Mouse (Mus musculus): ENCODE measurements at regions not wholly inside any gene's neighbourhood (a gene's known extent, or its start where the extent isn't known, plus 50 kb on each side); places are given as distances from the start of the nearest gene placed in this dataset.

DNA sequence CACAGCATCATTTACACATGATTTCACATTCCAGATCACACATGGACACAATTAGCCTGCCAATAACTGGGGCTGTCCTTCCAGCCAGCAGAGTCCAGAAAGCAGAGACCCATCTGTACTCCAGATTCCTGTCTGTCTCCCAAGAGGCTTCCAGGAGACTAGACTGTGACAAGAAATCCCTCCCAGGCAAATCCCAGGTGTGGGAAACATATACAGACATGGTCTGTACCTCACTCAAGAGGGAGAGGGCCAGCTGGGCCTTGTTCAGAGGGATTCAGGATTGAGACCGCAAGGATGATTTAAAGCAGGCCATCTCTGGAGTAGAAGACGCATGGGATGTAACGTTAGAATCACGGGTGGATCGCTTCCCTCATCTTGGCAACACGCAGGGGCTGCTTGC, 182.7 kb upstream of the Prr30 start:
- H3K4me2 ChIP-seq (ENCODE audit: low read depth) = no peak overlapping the region

GRCm38 (mm10) chr14:101381943-101382342, 181.8 kb upstream of the Prr30 start:
- no peak overlapping the region for H3K4me3 ChIP-seq (ENCODE audit: low read depth, low read length)
- no peaks in the 10 kb centered on the region for H3K36me3 ChIP-seq (ENCODE audit: control insufficient read depth, insufficient read depth, low read length)
- H3K4me1 ChIP-seq (ENCODE audit: control insufficient read depth, insufficient read depth, low read length) = no peaks in the 10 kb centered on the region
- no peak overlapping the region for H3K27ac ChIP-seq (ENCODE audit: low read depth, low read length)
- H3K4me2 ChIP-seq (ENCODE audit: low read depth) = no peak overlapping the region
- no peak overlapping the region for H3K9ac ChIP-seq (ENCODE audit: low read length)
- ATAC-seq (ENCODE audit: insufficient read depth, low FRiP score, low TSS enrichment) (no peak), DNase-seq (ENCODE audit: low spot score) (no peak)
- WGBS = 83% methylated on average over 2 of the region's 2 CpGs
- no peaks in the 10 kb centered on the region for H3K9me3 ChIP-seq (ENCODE audit: control insufficient read depth, low read length)
- H3K27me3 ChIP-seq (ENCODE audit: control insufficient read depth, insufficient read depth, low read length) = no peaks in the 10 kb centered on the region

More for the DNA sequence above, 182.7 kb upstream of the Prr30 start:
- Histone ChIP-seq H3K4me3 (ENCODE audit: low read depth, low read length) (no peak overlapping the region), H3K9ac (ENCODE audit: low read length) (no peak overlapping the region), H3K36me3 (ENCODE audit: control insufficient read depth, insufficient read depth, low read length) (no peaks in the 10 kb centered on the region), H3K9me3 (ENCODE audit: control insufficient read depth, low read length) (no peaks in the 10 kb centered on the region), H3K27ac (ENCODE audit: low read depth, low read length) (no peak overlapping the region), H3K4me1 (ENCODE audit: control insufficient read depth, insufficient read depth, low read length) (no peaks in the 10 kb centered on the region), H3K27me3 (ENCODE audit: control insufficient read depth, insufficient read depth, low read length) (no peaks in the 10 kb centered on the region)
- no peak for ATAC-seq (ENCODE audit: insufficient read depth, low FRiP score, low TSS enrichment)
- no peak for DNase-seq (ENCODE audit: low spot score)
- WGBS = 69% methylated on average over 6 of the region's 6 CpGs

DNA sequence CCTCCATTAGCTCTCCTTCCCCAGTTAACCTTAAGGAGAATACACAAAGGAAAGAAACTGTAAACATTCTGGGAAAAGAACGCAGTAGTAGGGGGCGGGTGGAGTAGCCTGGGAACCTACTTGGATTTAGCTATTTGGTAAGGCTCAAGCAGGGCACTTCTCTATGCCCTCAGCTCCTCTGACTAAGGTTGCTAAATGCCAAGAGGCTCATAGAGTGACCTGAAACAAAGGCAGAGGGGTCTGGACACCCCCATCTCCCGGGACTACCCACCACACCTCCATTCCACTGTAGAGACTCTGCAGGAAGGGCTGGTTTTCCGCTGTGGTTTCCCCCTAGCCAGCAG, 179.5 kb upstream of the Prr30 start:
- no peak overlapping the region for H3K4me2 ChIP-seq (ENCODE audit: low read depth)
- H3K4me3 ChIP-seq (ENCODE audit: low read depth, low read length) = no peak overlapping the region
- H3K27me3 ChIP-seq (ENCODE audit: control insufficient read depth, insufficient read depth, low read length) = no peaks in the 10 kb centered on the region
- no peak for ATAC-seq (ENCODE audit: insufficient read depth, low FRiP score, low TSS enrichment)
- H3K9me3 ChIP-seq (ENCODE audit: control insufficient read depth, low read length) = no peaks in the 10 kb centered on the region
- peaks cover 3% of the 10 kb centered on the region for H3K4me1 ChIP-seq (ENCODE audit: control insufficient read depth, insufficient read depth, low read length)
- no peak overlapping the region for H3K9ac ChIP-seq (ENCODE audit: low read length)
- WGBS = 54% methylated on average over 4 of the region's 4 CpGs
- no peak for DNase-seq (ENCODE audit: low spot score)
- H3K36me3 ChIP-seq (ENCODE audit: control insufficient read depth, insufficient read depth, low read length) = no peaks in the 10 kb centered on the region
- H3K27ac ChIP-seq (ENCODE audit: low read depth, low read length) = no peak overlapping the region

GRCm38 (mm10) chr14:101378965-101379662, 179.0 kb upstream of the Prr30 start:
- H3K36me3 ChIP-seq (ENCODE audit: control insufficient read depth, insufficient read depth, low read length) = no peaks in the 10 kb centered on the region
- peak overlapping the region; percentile 24 for H3K4me2 ChIP-seq (ENCODE audit: low read depth)
- no peaks in the 10 kb centered on the region for H3K9me3 ChIP-seq (ENCODE audit: control insufficient read depth, low read length)
- ATAC-seq (ENCODE audit: insufficient read depth, low FRiP score, low TSS enrichment) (peak; percentile 80), DNase-seq (ENCODE audit: low spot score) (peak; percentile 85)
- H3K27ac ChIP-seq (ENCODE audit: low read depth, low read length) = no peak overlapping the region
- no peaks in the 10 kb centered on the region for H3K27me3 ChIP-seq (ENCODE audit: control insufficient read depth, insufficient read depth, low read length)
- 28% methylated on average over 21 of the region's 21 CpGs for WGBS
- peaks cover 3% of the 10 kb centered on the region for H3K4me1 ChIP-seq (ENCODE audit: control insufficient read depth, insufficient read depth, low read length)
- H3K4me3 ChIP-seq (ENCODE audit: low read depth, low read length) = peak overlapping the region; percentile 8; the same call in 1 of the 2 replicates
- H3K9ac ChIP-seq (ENCODE audit: low read length) = no peak overlapping the region

- Histone ChIP-seq H3K4me3 (ENCODE audit: low read depth, low read length) (no peak overlapping the region), H3K4me1 (ENCODE audit: control insufficient read depth, insufficient read depth, low read length) (peaks cover 3% of the 10 kb centered on the region), H3K4me2 (ENCODE audit: low read depth) (no peak overlapping the region), H3K36me3 (ENCODE audit: control insufficient read depth, insufficient read depth, low read length) (no peaks in the 10 kb centered on the region), H3K27ac (ENCODE audit: low read depth, low read length) (no peak overlapping the region), H3K9ac (ENCODE audit: low read length) (no peak overlapping the region), H3K9me3 (ENCODE audit: control insufficient read depth, low read length) (no peaks in the 10 kb centered on the region), H3K27me3 (ENCODE audit: control insufficient read depth, insufficient read depth, low read length) (no peaks in the 10 kb centered on the region)
- no peak for DNase-seq (ENCODE audit: low spot score)
- no peak for ATAC-seq (ENCODE audit: insufficient read depth, low FRiP score, low TSS enrichment)
- WGBS = 78% methylated on average over 8 of the region's 8 CpGs
Observed at GRCm38 (mm10) chr14:101378545-101378944, 178.4 kb upstream of the Prr30 start.

GRCm38 (mm10) chr14:101376690-101377089, 176.6 kb upstream of the Prr30 start:
- H3K4me3 ChIP-seq (ENCODE audit: low read depth, low read length) = no peak overlapping the region
- H3K27ac ChIP-seq (ENCODE audit: low read depth, low read length) = no peak overlapping the region
- no peak overlapping the region for H3K4me2 ChIP-seq (ENCODE audit: low read depth)
- no peaks in the 10 kb centered on the region for H3K36me3 ChIP-seq (ENCODE audit: control insufficient read depth, insufficient read depth, low read length)
- ATAC-seq (ENCODE audit: insufficient read depth, low FRiP score, low TSS enrichment) (no peak), DNase-seq (ENCODE audit: low spot score) (no peak)
- 80% methylated on average over 1 of the region's 1 CpGs for WGBS
- H3K4me1 ChIP-seq (ENCODE audit: control insufficient read depth, insufficient read depth, low read length) = peaks cover 3% of the 10 kb centered on the region
- H3K27me3 ChIP-seq (ENCODE audit: control insufficient read depth, insufficient read depth, low read length) = no peaks in the 10 kb centered on the region
- H3K9ac ChIP-seq (ENCODE audit: low read length) = no peak overlapping the region
- no peaks in the 10 kb centered on the region for H3K9me3 ChIP-seq (ENCODE audit: control insufficient read depth, low read length)

DNA sequence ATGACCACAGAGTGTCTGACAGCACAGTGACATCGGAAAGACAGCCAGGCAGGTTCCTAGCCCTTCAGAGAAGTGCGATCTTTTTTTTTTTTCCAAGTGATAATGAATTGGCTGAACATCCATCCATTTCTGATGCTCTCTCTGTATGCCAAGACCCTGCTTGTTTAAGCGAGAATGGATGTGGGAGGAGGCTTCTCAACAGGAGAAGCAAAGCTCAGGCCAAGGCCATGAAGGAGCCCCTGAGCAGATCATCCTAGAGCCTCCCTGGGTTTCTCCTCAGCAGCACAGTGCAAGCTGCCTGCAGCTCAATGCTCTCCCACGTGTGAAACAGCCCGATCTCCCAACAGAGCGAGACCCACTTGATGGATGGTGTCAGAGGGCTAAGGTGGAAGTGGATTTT, 175.7 kb upstream of the Prr30 start:
- DNase-seq (ENCODE audit: low spot score) = no peak
- no peak overlapping the region for H3K27ac ChIP-seq (ENCODE audit: low read depth, low read length)
- WGBS = 45% methylated on average over 6 of the region's 6 CpGs

DNA sequence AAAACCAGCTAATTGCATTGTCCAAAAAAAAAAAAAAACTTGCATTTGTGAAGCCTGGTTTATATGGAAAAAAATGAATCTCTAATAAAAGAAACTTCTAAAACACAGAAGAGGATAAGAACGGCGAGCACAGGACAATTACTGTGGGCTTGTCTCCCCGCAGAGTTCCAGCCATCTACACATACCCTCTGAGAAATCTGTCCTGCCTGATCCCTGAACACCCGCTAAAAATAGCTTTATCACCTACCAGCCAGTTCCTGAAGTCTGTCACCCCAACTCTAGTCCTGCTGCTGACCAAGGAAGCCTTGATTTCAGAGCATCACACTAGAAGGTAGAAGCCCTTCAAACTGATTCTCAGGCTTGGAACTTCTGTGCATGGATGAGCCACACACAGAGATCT, 173.7 kb upstream of the Prr30 start:
- Histone ChIP-seq H3K4me1 (ENCODE audit: control insufficient read depth, insufficient read depth, low read length) (peaks cover 3% of the 10 kb centered on the region), H3K4me3 (ENCODE audit: low read depth, low read length) (no peak overlapping the region), H3K27ac (ENCODE audit: low read depth, low read length) (no peak overlapping the region), H3K4me2 (ENCODE audit: low read depth) (no peak overlapping the region), H3K36me3 (ENCODE audit: control insufficient read depth, insufficient read depth, low read length) (no peaks in the 10 kb centered on the region), H3K9ac (ENCODE audit: low read length) (no peak overlapping the region), H3K9me3 (ENCODE audit: control insufficient read depth, low read length) (no peaks in the 10 kb centered on the region), H3K27me3 (ENCODE audit: control insufficient read depth, insufficient read depth, low read length) (no peaks in the 10 kb centered on the region)
- ATAC-seq (ENCODE audit: insufficient read depth, low FRiP score, low TSS enrichment) (no peak), DNase-seq (ENCODE audit: low spot score) (no peak)
- 90% methylated on average over 4 of the region's 4 CpGs for whole genome bisulfite sequencing

More for the DNA sequence above, 175.7 kb upstream of the Prr30 start:
- no peaks in the 10 kb centered on the region for H3K27me3 ChIP-seq (ENCODE audit: control insufficient read depth, insufficient read depth, low read length)
- H3K9ac ChIP-seq (ENCODE audit: low read length) = no peak overlapping the region
- H3K4me3 ChIP-seq (ENCODE audit: low read depth, low read length) = no peak overlapping the region
- H3K4me1 ChIP-seq (ENCODE audit: control insufficient read depth, insufficient read depth, low read length) = peaks cover 3% of the 10 kb centered on the region
- H3K36me3 ChIP-seq (ENCODE audit: control insufficient read depth, insufficient read depth, low read length) = no peaks in the 10 kb centered on the region
- no peak for ATAC-seq (ENCODE audit: insufficient read depth, low FRiP score, low TSS enrichment)
- no peaks in the 10 kb centered on the region for H3K9me3 ChIP-seq (ENCODE audit: control insufficient read depth, low read length)
- H3K4me2 ChIP-seq (ENCODE audit: low read depth) = no peak overlapping the region

- no peak overlapping the region for H3K9ac ChIP-seq (ENCODE audit: low read length)
- H3K36me3 ChIP-seq (ENCODE audit: control insufficient read depth, insufficient read depth, low read length) = no peaks in the 10 kb centered on the region
- H3K4me2 ChIP-seq (ENCODE audit: low read depth) = no peak overlapping the region
- 84% methylated on average over 2 of the region's 2 CpGs for WGBS
- H3K27ac ChIP-seq (ENCODE audit: low read depth, low read length) = no peak overlapping the region
- H3K4me3 ChIP-seq (ENCODE audit: low read depth, low read length) = no peak overlapping the region
- H3K27me3 ChIP-seq (ENCODE audit: control insufficient read depth, insufficient read depth, low read length) = no peaks in the 10 kb centered on the region
- no peaks in the 10 kb centered on the region for H3K9me3 ChIP-seq (ENCODE audit: control insufficient read depth, low read length)
- no peaks in the 10 kb centered on the region for H3K4me1 ChIP-seq (ENCODE audit: control insufficient read depth, insufficient read depth, low read length)
- ATAC-seq (ENCODE audit: insufficient read depth, low FRiP score, low TSS enrichment) = no peak
- DNase-seq (ENCODE audit: low spot score) = no peak
Observed at GRCm38 (mm10) chr14:101359860-101360259, 159.7 kb upstream of the Prr30 start.

Data from neural tube, embryonic 11.5 days (tissue).